Mouse (Mus musculus): Measurements from ENCODE around the gene Skap1. TPM values are rescaled to one million over a fixed set of nuclear protein-coding genes. Genes with fewer than 3 reads are reported as not detected.

The Skap1 gene
- polyA plus RNA-seq, 1 experiment from 2014 or later, result 0.59 TPM

GRCm38 (mm10) chr11:96595890-96596289, 131.5 kb downstream of the Skap1 start:
- no peak for TF ChIP-seq CTCF (IDR thresholded peaks at IDR 0.05)
- ChIA-PET POLR2A (no interaction called here), CTCF (interaction anchor here (1.4 kb wide), 1 partner anchor 17 kb away, joined by 5 read pairs; no protein-coding TSS in a partner anchor)
- no peak for ATAC-seq
- no peak for DNase-seq (ENCODE audit: low read depth, low spot score)
- H3K27me3 ChIP-seq, result no peaks in the 10 kb centered on the region
- in situ Hi-C loops (cut with MboI; ENCODE audit: low pct_unique_long_range_greater_than_20kb), result no loop called here

- no peak for ATAC-seq
- POLR2A ChIA-PET, result no interaction called here
- no peak for TF ChIP-seq CTCF (IDR thresholded peaks at IDR 0.05)
- no peaks in the 10 kb centered on the region for H3K27me3 ChIP-seq
- CTCF ChIA-PET, result interaction anchor here (1.4 kb wide), 1 partner anchor 17 kb away, joined by 5 read pairs; no protein-coding TSS in a partner anchor
- DNase-seq (ENCODE audit: low read depth, low spot score), result no peak
- in situ Hi-C loops (cut with MboI; ENCODE audit: low pct_unique_long_range_greater_than_20kb), result no loop called here
Observed at GRCm38 (mm10) chr11:96596301-96596700, 131.9 kb downstream of the Skap1 start.

- no peak for TF ChIP-seq CTCF (IDR thresholded peaks at IDR 0.05)
- DNase-seq (ENCODE audit: low read depth, low spot score) (no peak), ATAC-seq (no peak)
- ChIA-PET CTCF (interaction anchor here (1.2 kb wide), 1 partner anchor 19 kb away, joined by 7 read pairs; no protein-coding TSS in a partner anchor), POLR2A (no interaction called here)
- no peaks in the 10 kb centered on the region for H3K27me3 ChIP-seq
- in situ Hi-C loops (cut with MboI; ENCODE audit: low pct_unique_long_range_greater_than_20kb), result no loop called here
Observed at GRCm38 (mm10) chr11:96602806-96603205, 138.4 kb downstream of the Skap1 start.

- no peak for ATAC-seq
- in situ Hi-C loops (cut with MboI; ENCODE audit: low pct_unique_long_range_greater_than_20kb), result no loop called here
- POLR2A ChIA-PET, result interaction anchor here (1.0 kb wide), 1 partner anchor 31 kb away, joined by 3 read pairs; no protein-coding TSS in a partner anchor
- no peak for DNase-seq (ENCODE audit: low read depth, low spot score)
- no peak for TF ChIP-seq CTCF (IDR thresholded peaks at IDR 0.05)
- CTCF ChIA-PET, result interaction anchor here (1.4 kb wide), 1 partner anchor 13 kb away, joined by 3 read pairs; no protein-coding TSS in a partner anchor
- H3K27me3 ChIP-seq, result no peaks in the 10 kb centered on the region
Observed at GRCm38 (mm10) chr11:96604306-96604705, 139.9 kb downstream of the Skap1 start.

- no peak for TF ChIP-seq CTCF (IDR thresholded peaks at IDR 0.05)
- DNase-seq (ENCODE audit: low read depth, low spot score) (no peak), ATAC-seq (no peak)
- no peaks in the 10 kb centered on the region for H3K27me3 ChIP-seq
- POLR2A ChIA-PET, result interaction anchor here (0.6 to 1.0 kb wide), 2 partner anchors 31 to 45 kb away, joined by 3 read pairs; no protein-coding TSS in a partner anchor
- in situ Hi-C loops (cut with MboI; ENCODE audit: low pct_unique_long_range_greater_than_20kb), result no loop called here
- CTCF ChIA-PET, result interaction anchor here (1.4 kb wide), 1 partner anchor 14 kb away, joined by 3 read pairs; no protein-coding TSS in a partner anchor
Observed at GRCm38 (mm10) chr11:96604751-96605450, 140.5 kb downstream of the Skap1 start.

GRCm38 (mm10) chr11:96605516-96605915, 141.1 kb downstream of the Skap1 start:
- in situ Hi-C loops (cut with MboI; ENCODE audit: low pct_unique_long_range_greater_than_20kb), result no loop called here
- ChIA-PET CTCF (no interaction called here), POLR2A (no interaction called here)
- TF ChIP-seq CTCF (IDR thresholded peaks at IDR 0.05), result no peak
- no peak for ATAC-seq
- no peaks in the 10 kb centered on the region for H3K27me3 ChIP-seq
- no peak for DNase-seq (ENCODE audit: low read depth, low spot score)

- in situ Hi-C loops (cut with MboI; ENCODE audit: low pct_unique_long_range_greater_than_20kb), result no loop called here
- ChIA-PET CTCF (interaction anchor here (1.0 to 1.7 kb wide), 3 partner anchors 9 to 31 kb away, joined by 3 to 5 read pairs (median 5); no protein-coding TSS in a partner anchor), POLR2A (no interaction called here)
- no peak for TF ChIP-seq CTCF (IDR thresholded peaks at IDR 0.05)
- ATAC-seq (no peak), DNase-seq (ENCODE audit: low read depth, low spot score) (no peak)
- H3K27me3 ChIP-seq, result no peaks in the 10 kb centered on the region
Observed at GRCm38 (mm10) chr11:96612596-96612995, 148.2 kb downstream of the Skap1 start.

GRCm38 (mm10) chr11:96616792-96617191, 152.4 kb downstream of the Skap1 start:
- TF ChIP-seq CTCF (IDR thresholded peaks at IDR 0.05), result no peak
- in situ Hi-C loops (cut with MboI; ENCODE audit: low pct_unique_long_range_greater_than_20kb), result no loop called here
- POLR2A ChIA-PET, result no interaction called here
- CTCF ChIA-PET, result no interaction called here
- DNase-seq (ENCODE audit: low read depth, low spot score) (no peak), ATAC-seq (no peak)
- no peaks in the 10 kb centered on the region for H3K27me3 ChIP-seq

GRCm38 (mm10) chr11:96618789-96619445, 154.5 kb downstream of the Skap1 start:
- CTCF ChIA-PET, result interaction anchor here (0.9 to 6.7 kb wide), 6 partner anchors 264 to 340 kb away, joined by 3 to 66 read pairs (median 6); partner anchors contain the start of genes Hoxb5 and Hoxb8
- DNase-seq (ENCODE audit: low read depth, low spot score), result no peak
- H3K27me3 ChIP-seq, result no peaks in the 10 kb centered on the region
- POLR2A ChIA-PET, result interaction anchor here (0.5 to 1.9 kb wide), 4 partner anchors 72 to 342 kb away, joined by 3 to 7 read pairs (median 6); no protein-coding TSS in a partner anchor
- no peak for ATAC-seq
- TF ChIP-seq CTCF (IDR thresholded peaks at IDR 0.05), result no peak
- in situ Hi-C loops (cut with MboI; ENCODE audit: low pct_unique_long_range_greater_than_20kb), result no loop called here

GRCm38 (mm10) chr11:96619576-96619975, 155.2 kb downstream of the Skap1 start:
- DNase-seq (ENCODE audit: low read depth, low spot score) (no peak), ATAC-seq (no peak)
- no peaks in the 10 kb centered on the region for H3K27me3 ChIP-seq
- in situ Hi-C loops (cut with MboI; ENCODE audit: low pct_unique_long_range_greater_than_20kb), result no loop called here
- no peak for TF ChIP-seq CTCF (IDR thresholded peaks at IDR 0.05)
- ChIA-PET POLR2A (interaction anchor here (0.5 to 1.9 kb wide), 7 partner anchors 62 to 342 kb away, joined by 3 to 7 read pairs (median 4); partner anchors contain the start of gene Hoxb7), CTCF (interaction anchor here (0.9 to 6.7 kb wide), 7 partner anchors 66 to 341 kb away, joined by 3 to 66 read pairs (median 4); partner anchors contain the start of genes Hoxb5 and Hoxb8)

Measured in Patski (cell line).